Mouse (Mus musculus) embryo, embryonic 11 days (tissue): Measurements from ENCODE around the gene Apbb2.

Experiments used
- DNase-seq: peaks from one replicate; pipeline ENCODE4 v3.0.0-alpha.2; 2015

Apbb2 gene

GRCm38 (mm10) chr5:66600415-66600814 is 18.2 kb downstream of the Apbb2 start:
- DNase-seq: no peak

GRCm38 (mm10) chr5:66599888-66600287 is 18.7 kb downstream of the Apbb2 start:
- DNase-seq: no peak

- DNase-seq: no peak
Measured at GRCm38 (mm10) chr5:66596296-66596695, 22.3 kb downstream of the Apbb2 start.

- DNase-seq: no peak
Measured at GRCm38 (mm10) chr5:66594881-66595280, 23.7 kb downstream of the Apbb2 start.

- DNase-seq: no peak
Measured at GRCm38 (mm10) chr5:66586236-66586745, 32.3 kb downstream of the Apbb2 start.

- no peak for DNase-seq
Measured at GRCm38 (mm10) chr5:66583019-66583406, 35.6 kb downstream of the Apbb2 start.

GRCm38 (mm10) chr5:66582281-66583018 is 36.1 kb downstream of the Apbb2 start:
- DNase-seq: no peak

GRCm38 (mm10) chr5:66579066-66579465 is 39.5 kb downstream of the Apbb2 start:
- DNase-seq: no peak

- no peak for DNase-seq
Measured at GRCm38 (mm10) chr5:66576299-66576698, 42.3 kb downstream of the Apbb2 start.

GRCm38 (mm10) chr5:66575148-66575547 is 43.4 kb downstream of the Apbb2 start:
- DNase-seq: no peak

- no peak for DNase-seq
Measured at GRCm38 (mm10) chr5:66573266-66573665, 45.3 kb downstream of the Apbb2 start.

- no peak for DNase-seq
Measured at GRCm38 (mm10) chr5:66572086-66572855, 46.3 kb downstream of the Apbb2 start.

GRCm38 (mm10) chr5:66570709-66571108 is 47.9 kb downstream of the Apbb2 start:
- no peak for DNase-seq

- no peak for DNase-seq
Measured at GRCm38 (mm10) chr5:66569141-66569801, 49.3 kb downstream of the Apbb2 start.

GRCm38 (mm10) chr5:66568002-66568401 is 50.6 kb downstream of the Apbb2 start:
- no peak for DNase-seq

- no peak for DNase-seq
Measured at GRCm38 (mm10) chr5:66567424-66567823, 51.2 kb downstream of the Apbb2 start.

- no peak for DNase-seq
Measured at GRCm38 (mm10) chr5:66559591-66560175, 58.9 kb downstream of the Apbb2 start.

GRCm38 (mm10) chr5:66558094-66558493 is 60.5 kb downstream of the Apbb2 start:
- DNase-seq: no peak

- no peak for DNase-seq
Measured at GRCm38 (mm10) chr5:66553933-66554332, 64.7 kb downstream of the Apbb2 start.

- no peak for DNase-seq
Measured at GRCm38 (mm10) chr5:66552246-66552645, 66.3 kb downstream of the Apbb2 start.

GRCm38 (mm10) chr5:66550292-66550691 is 68.3 kb downstream of the Apbb2 start:
- no peak for DNase-seq

- no peak for DNase-seq
Measured at GRCm38 (mm10) chr5:66549691-66550090, 68.9 kb downstream of the Apbb2 start.

- no peak for DNase-seq
Measured at GRCm38 (mm10) chr5:66546969-66547511, 71.5 kb downstream of the Apbb2 start.
